In genomic region chr13:79867501-79867900, GRCm38 (mm10) we compare ENCODE assay signal across 5 mouse cellular contexts.
DNase-seq lines count a peak whose midpoint lies in the region; TF ChIP-seq lines count a peak whose summit lies in the region.
"Not testable (repeated sequence)": the region's sequence is repeated elsewhere in the genome, so short reads cannot be mapped to it uniquely, and the experiment has no call there.

No protein-coding gene starts in this region.

- not testable (repeated sequence) for H3K36me3 ChIP-seq in ES-Bruce4 (ENCODE audit: control insufficient read depth, insufficient read depth, low read length, poor library complexity, severe bottlenecking); ES-E14 (ENCODE audit: control insufficient read depth, insufficient read depth, low read length, poor library complexity, severe bottlenecking)

- not testable (repeated sequence) for TF ChIP-seq CTCF in ES-Bruce4 (IDR thresholded peaks at IDR 0.05; ENCODE audit: low read depth, low read length)

- H3K27ac ChIP-seq in ES-Bruce4 (ENCODE audit: insufficient read depth, low read length) = peak overlapping the region; percentile 79
- H3K27ac ChIP-seq in ES-E14 (ENCODE audit: insufficient read depth, low read depth, low read length, poor library complexity, severe bottlenecking) = peak overlapping the region; percentile 43; the same call in 1 of the 2 replicates

- in situ Hi-C loops in ES-E14 (cut with MboI; ENCODE audit: low sequenced_read_pairs in 2 of 2, unreplicated experiment in 2 of 2) = not testable (repeated sequence)

- not testable (repeated sequence) for H3K4me3 ChIP-seq in ES-Bruce4 (ENCODE audit: low read depth, low read length); ES-E14 (ENCODE audit: insufficient read depth in 1 of 2, low read depth in 1 of 2, low read length in 2 of 2, poor library complexity in 1 of 2, severe bottlenecking in 1 of 2)

- not testable (repeated sequence) for H3K4me1 ChIP-seq in ES-Bruce4 (ENCODE audit: control insufficient read depth, insufficient read depth, low read length); ES-E14 (ENCODE audit: control insufficient read depth in 2 of 2, insufficient read depth in 2 of 2, low read length in 2 of 2, poor library complexity in 1 of 2)

- TF ChIP-seq EP300 in ES-Bruce4 (IDR thresholded peaks at IDR 0.05; ENCODE audit: insufficient read depth, low read depth, low read length) = peak; percentile 61; the same call in 1 of the 2 replicates

- TF ChIP-seq POLR2A in ES-Bruce4 (IDR thresholded peaks at IDR 0.05; ENCODE audit: insufficient read depth, low read length) = not testable (repeated sequence)

- H3K27me3 ChIP-seq in ES-Bruce4 (ENCODE audit: control insufficient read depth, insufficient read depth, low read length, poor library complexity, severe bottlenecking) = not testable (repeated sequence)

- peak; percentile 77 for DNase-seq in ES-CJ7 (ENCODE audit: low read depth, low spot score)
- DNase-seq in ES-E14 (ENCODE audit: low read depth, low spot score) = peak; percentile 36
- peak; percentile 84 for DNase-seq in R1 (ENCODE audit: low read depth, low spot score)
- DNase-seq in ZHBTc4 (ENCODE audit: low read depth, low spot score) = peak; percentile 76

- H3K9me3 ChIP-seq in ES-Bruce4 (replicated peaks; ENCODE audit: control insufficient read depth, insufficient read depth, low read length, poor library complexity, severe bottlenecking) = peaks cover 13% of the 10 kb centered on the region
- not testable (repeated sequence) for H3K9me3 ChIP-seq in ES-E14 (ENCODE audit: control insufficient read depth, insufficient read depth, low read depth, low read length)

- not testable (repeated sequence) for H3K9ac ChIP-seq in ES-Bruce4 (ENCODE audit: low read depth, poor library complexity, severe bottlenecking); ES-E14 (ENCODE audit: insufficient read depth, low read depth, low read length, poor library complexity, severe bottlenecking)
